Mouse (Mus musculus) lung, embryonic 16.5 days (tissue): Measurements from ENCODE around the gene Eif4e1b. TPM values are rescaled to one million over a fixed set of nuclear protein-coding genes. Genes with fewer than 3 reads are reported as not detected.

Source experiments
- ATAC-seq: fragments of 200-750 bp; cut with Nextera tagmentation; 2 replicates; pipeline ENCODE4 v1.8.0; 2017; ENCODE audit warnings: low read depth, mild to moderate bottlenecking, moderate library complexity
- H3K27ac ChIP-seq: fragments of 300-500 bp; sonication (generic); 2 replicates; pipeline ENCODE4 v1.5.1; 2014; ENCODE audit warnings: mild to moderate bottlenecking, control low read depth, low read length
- H3K27me3 ChIP-seq: fragments of 300-500 bp; sonication (generic); 2 replicates; pipeline ENCODE4 v1.6.1; 2014; ENCODE audit warnings: low read depth, low read length, mixed read lengths; ENCODE audit not compliant: control insufficient read depth, insufficient read depth
- H3K36me3 ChIP-seq: fragments of 300-500 bp; sonication (generic); 2 replicates; pipeline ENCODE4 v1.6.1; 2014; ENCODE audit warnings: low read length; ENCODE audit not compliant: control insufficient read depth, insufficient read depth
- H3K4me1 ChIP-seq: fragments of 300-500 bp; sonication (generic); replicated peaks from 2 replicates; pipeline ENCODE4 v1.6.1; 2014; ENCODE audit warnings: low read length, mixed read lengths; ENCODE audit not compliant: control insufficient read depth, insufficient read depth
- H3K4me2 ChIP-seq: fragments of 300-500 bp; sonication (generic); 2 replicates; pipeline ENCODE4 v1.6.1; 2014; ENCODE audit warnings: low read depth, low read length, control low read depth
- H3K4me3 ChIP-seq: fragments of 300-500 bp; sonication (generic); 2 replicates; pipeline ENCODE4 v1.5.1; 2014; ENCODE audit warnings: mild to moderate bottlenecking, low read length, control low read depth
- H3K9ac ChIP-seq: fragments of 300-500 bp; sonication (generic); 2 replicates; pipeline ENCODE4 v1.6.1; 2014; ENCODE audit warnings: low read length, control low read depth
- H3K9me3 ChIP-seq: fragments of 300-500 bp; sonication (generic); 2 replicates; pipeline ENCODE4 v1.6.1; 2016; ENCODE audit warnings: low read length; ENCODE audit not compliant: control insufficient read depth
- WGBS: fragments of 180-500 bp; shearing (Covaris S2); extraction: QIAGEN DNeasy Blood & Tissue Kit; methylation state at CpG from one replicate; pipeline ENCODE4 v1.1.7; 2014; 5-methylcytosine and 5-hydroxymethylcytosine counted together
- polyA plus RNA-seq: library from polyadenylated mRNA; unstranded; fragments of >200 nt; fragmentation: Nextera tagmentation; extraction: Ambion mirVana; gene quantifications from 2 replicates; pipeline ENCODE4 v1.2.1, GENCODE M21; 2015

The Eif4e1b gene
- not detected in 2 replicates for polyA plus RNA-seq

DNA sequence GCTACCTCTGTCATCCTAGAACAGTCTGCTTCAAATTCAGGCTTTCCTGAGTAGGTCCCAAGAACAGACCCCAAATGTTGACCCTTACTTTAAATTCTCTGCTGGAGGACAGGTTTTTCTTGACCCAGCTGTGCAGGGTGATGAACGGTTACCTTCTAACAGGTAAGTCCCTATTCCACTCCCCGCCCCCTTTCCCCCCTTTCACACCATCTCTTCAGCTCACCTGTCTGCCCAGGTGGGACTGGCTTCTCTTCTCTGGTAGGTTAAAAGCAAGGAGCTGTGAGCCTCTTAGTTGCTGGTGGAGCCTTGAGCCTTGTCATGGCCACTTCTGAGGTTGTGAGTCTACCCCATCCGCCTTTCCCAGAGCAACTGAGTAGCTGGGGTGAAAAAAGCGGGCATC lies at the start of gene Eif4e1b:
Gene Eif4e1b (plus strand): TSS at position 301 of the 400 bp plus-strand sequence.
- Histone ChIP-seq H3K4me2 (no peak within 1 kb of the TSS), H3K9me3 (no peaks in the 10 kb centered on the region), H3K4me1 (no peaks in the 10 kb centered on the region), H3K27ac (no peak within 1 kb of the TSS), H3K9ac (no peak within 1 kb of the TSS), H3K36me3 (no peaks in the 10 kb centered on the region), H3K4me3 (no peak within 1 kb of the TSS), H3K27me3 (no peaks in the 10 kb centered on the region)
- WGBS, result 79% methylated on average over 4 of the region's 4 CpGs
- no peak for ATAC-seq

DNA sequence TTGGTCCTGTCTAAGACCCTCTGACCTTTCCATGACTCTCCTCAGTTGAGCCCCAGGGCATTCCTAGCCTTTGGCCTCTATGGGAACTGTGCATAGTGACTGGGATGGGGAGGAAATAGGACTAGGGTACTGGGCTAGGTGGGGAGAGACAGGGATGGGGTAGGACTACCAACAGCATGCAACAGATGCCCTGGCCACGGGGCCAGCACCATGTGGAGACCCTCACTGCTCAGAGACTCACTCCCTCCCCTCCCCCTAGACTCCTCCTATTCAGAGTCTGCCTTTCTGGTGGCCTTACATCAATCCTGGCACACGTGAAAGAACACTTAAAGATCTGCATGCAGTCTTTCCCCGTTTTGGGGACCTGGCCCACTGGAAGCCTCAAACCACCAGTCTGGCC lies 46.9 kb upstream of the Eif4e1b start:
- H3K27ac ChIP-seq, result no peak overlapping the region
- H3K4me2 ChIP-seq, result no peak overlapping the region
- H3K9me3 ChIP-seq, result no peaks in the 10 kb centered on the region
- H3K4me3 ChIP-seq, result no peak overlapping the region
- H3K36me3 ChIP-seq, result no peaks in the 10 kb centered on the region
- peaks cover 42% of the 10 kb centered on the region for H3K27me3 ChIP-seq
- H3K4me1 ChIP-seq, result peaks cover 9% of the 10 kb centered on the region
- no peak overlapping the region for H3K9ac ChIP-seq
- ATAC-seq, result no peak
- 20% methylated on average over 3 of the region's 3 CpGs for WGBS

DNA sequence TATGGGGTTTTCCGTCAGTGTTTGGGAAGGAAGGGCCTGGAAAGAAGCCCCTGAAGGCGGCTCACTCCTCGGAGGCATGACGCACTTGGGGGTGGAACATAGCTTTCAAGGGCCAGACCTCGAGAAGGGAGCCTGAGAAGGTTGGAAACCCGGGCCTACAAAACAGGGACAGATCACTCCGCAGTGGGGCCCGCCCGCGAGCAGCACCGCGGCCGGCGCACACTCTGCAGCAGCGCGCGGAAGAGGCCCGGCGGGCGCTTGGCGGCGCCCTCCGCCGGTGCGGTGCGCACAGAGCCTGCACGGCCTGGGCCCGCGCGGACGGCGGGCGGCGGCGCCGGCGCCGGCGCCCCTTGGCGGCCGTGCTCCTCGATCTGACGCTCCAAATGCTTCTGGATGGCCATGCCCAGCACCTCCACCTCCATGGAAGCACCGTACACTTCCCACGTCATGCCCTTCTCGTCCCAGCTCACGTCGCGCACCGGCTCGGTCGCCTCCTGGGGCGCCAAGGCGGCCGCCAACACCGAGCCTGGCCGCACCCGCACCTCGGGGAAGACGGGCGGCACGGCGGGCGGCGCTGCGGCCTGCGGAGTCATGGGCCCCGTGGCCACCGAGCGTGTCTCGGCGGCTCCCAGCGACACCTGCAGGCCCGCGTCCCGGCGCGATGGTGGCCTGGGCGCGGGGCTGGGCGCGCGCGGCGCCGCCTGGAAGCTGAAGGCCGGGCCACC lies 46.1 kb upstream of the Eif4e1b start:
- no peak overlapping the region for H3K9ac ChIP-seq
- WGBS, result 2% methylated on average over 56 of the region's 87 CpGs
- no peak overlapping the region for H3K27ac ChIP-seq
- peak overlapping the region; percentile 67 for H3K4me2 ChIP-seq
- H3K9me3 ChIP-seq, result no peaks in the 10 kb centered on the region
- peaks cover 42% of the 10 kb centered on the region for H3K27me3 ChIP-seq
- peaks cover 9% of the 10 kb centered on the region for H3K4me1 ChIP-seq
- peak overlapping the region; percentile 41 for H3K4me3 ChIP-seq
- no peaks in the 10 kb centered on the region for H3K36me3 ChIP-seq
- peak; percentile 72 for ATAC-seq

DNA sequence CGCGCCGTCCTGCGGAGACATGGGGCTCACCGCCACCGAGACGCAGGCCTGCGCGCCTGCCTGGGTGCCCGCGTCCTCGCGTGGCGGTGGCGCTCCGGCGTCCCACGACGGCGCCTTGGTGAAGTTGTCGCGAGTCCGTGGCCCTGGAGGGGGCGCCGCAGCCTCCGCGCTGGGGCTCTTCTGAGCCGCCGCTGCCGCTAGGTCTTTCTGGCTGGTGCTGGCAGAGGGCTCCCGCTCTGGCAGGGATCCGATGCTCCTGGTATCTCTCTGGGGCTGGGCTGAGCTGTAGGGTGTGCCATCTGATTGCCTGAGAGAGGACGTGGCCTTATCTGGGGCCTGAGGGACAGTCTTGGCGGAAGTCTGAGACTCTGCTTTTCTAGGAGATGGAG lies 45.6 kb upstream of the Eif4e1b start:
- H3K9me3 ChIP-seq, result no peaks in the 10 kb centered on the region
- H3K4me2 ChIP-seq, result peak overlapping the region; percentile 67
- H3K36me3 ChIP-seq, result no peaks in the 10 kb centered on the region
- 1% methylated on average over 21 of the region's 34 CpGs for WGBS
- H3K4me3 ChIP-seq, result peak overlapping the region; percentile 41
- H3K27ac ChIP-seq, result no peak overlapping the region
- no peak for ATAC-seq
- peaks cover 42% of the 10 kb centered on the region for H3K27me3 ChIP-seq
- no peak overlapping the region for H3K9ac ChIP-seq
- H3K4me1 ChIP-seq, result peaks cover 9% of the 10 kb centered on the region

DNA sequence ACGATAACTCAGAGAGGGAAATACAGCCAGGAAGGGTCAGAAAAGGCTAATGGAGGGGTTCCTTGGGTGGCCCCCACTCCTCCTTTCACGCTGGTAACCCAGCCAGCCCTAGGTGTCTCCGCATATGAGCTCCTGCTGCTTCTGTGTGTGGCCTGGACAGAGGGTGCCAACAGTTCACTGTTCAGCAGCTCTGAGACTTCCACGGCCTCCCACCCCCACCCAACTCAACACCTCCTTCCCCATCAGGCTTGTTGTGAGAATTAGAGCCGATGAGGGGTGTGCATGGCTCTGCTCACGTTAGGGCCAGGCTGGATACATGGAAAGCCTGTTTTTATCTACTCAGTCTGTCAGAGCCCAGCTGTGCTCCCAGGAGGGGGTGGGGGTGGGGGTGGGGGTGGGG lies 37.7 kb upstream of the Eif4e1b start:
- H3K27ac ChIP-seq, result no peak overlapping the region
- peaks cover 25% of the 10 kb centered on the region for H3K27me3 ChIP-seq
- no peak overlapping the region for H3K4me2 ChIP-seq
- WGBS, result 29% methylated on average over 6 of the region's 6 CpGs
- no peaks in the 10 kb centered on the region for H3K36me3 ChIP-seq
- H3K9me3 ChIP-seq, result no peaks in the 10 kb centered on the region
- H3K9ac ChIP-seq, result no peak overlapping the region
- no peak for ATAC-seq
- no peak overlapping the region for H3K4me3 ChIP-seq
- H3K4me1 ChIP-seq, result peaks cover 7% of the 10 kb centered on the region; the same call in 1 of the 2 replicates

DNA sequence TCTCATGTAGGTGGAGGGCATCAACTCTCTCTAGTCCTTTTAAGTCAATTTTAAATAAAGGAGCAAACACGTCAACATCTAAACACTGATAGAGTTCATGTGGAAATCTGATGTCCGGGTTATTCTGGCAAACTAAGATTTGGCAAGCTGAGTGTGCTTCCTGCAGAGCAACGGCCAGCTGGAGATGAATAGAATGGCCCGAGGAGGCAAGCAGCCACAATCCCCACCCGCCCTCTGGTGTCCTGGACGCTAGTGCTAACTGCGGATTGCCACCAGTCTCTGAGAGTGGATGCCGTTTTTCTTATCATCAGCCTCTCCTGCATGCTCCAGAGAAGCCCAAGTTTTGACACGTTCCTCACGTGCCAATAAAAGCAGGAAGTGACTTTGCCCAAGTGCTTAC lies 36.9 kb upstream of the Eif4e1b start:
- no peak overlapping the region for H3K4me3 ChIP-seq
- no peak overlapping the region for H3K4me2 ChIP-seq
- peaks cover 7% of the 10 kb centered on the region; the same call in 1 of the 2 replicates for H3K4me1 ChIP-seq
- H3K9me3 ChIP-seq, result no peaks in the 10 kb centered on the region
- no peak overlapping the region for H3K27ac ChIP-seq
- WGBS, result 29% methylated on average over 10 of the region's 10 CpGs
- ATAC-seq, result no peak
- no peaks in the 10 kb centered on the region for H3K36me3 ChIP-seq
- peaks cover 25% of the 10 kb centered on the region for H3K27me3 ChIP-seq
- H3K9ac ChIP-seq, result no peak overlapping the region

DNA sequence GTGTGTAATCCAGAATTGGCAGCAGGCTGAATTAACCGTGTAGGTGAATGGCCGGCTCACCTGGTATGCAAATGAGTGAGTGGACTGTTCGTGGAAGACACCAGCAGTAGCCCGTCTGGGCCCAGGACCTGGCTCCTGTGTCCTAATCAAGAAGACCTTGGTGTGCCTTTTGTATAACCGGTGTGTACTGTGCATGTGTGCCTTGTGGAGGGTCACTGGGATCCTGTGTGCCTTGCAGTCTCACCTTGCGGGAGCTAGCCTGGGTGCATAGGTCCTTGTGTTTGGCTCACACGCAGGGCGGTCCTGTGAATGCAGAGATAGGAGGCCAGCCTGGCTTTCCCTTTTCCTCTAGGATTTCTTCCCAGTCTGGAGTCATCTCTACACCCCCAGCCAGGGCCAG lies 35.6 kb upstream of the Eif4e1b start:
- Histone ChIP-seq H3K4me3 (no peak overlapping the region), H3K27me3 (peaks cover 25% of the 10 kb centered on the region), H3K9me3 (no peaks in the 10 kb centered on the region), H3K36me3 (no peaks in the 10 kb centered on the region), H3K9ac (no peak overlapping the region), H3K27ac (no peak overlapping the region), H3K4me2 (no peak overlapping the region), H3K4me1 (peaks cover 7% of the 10 kb centered on the region; the same call in 1 of the 2 replicates)
- ATAC-seq, result no peak
- WGBS, result 71% methylated on average over 8 of the region's 8 CpGs

DNA sequence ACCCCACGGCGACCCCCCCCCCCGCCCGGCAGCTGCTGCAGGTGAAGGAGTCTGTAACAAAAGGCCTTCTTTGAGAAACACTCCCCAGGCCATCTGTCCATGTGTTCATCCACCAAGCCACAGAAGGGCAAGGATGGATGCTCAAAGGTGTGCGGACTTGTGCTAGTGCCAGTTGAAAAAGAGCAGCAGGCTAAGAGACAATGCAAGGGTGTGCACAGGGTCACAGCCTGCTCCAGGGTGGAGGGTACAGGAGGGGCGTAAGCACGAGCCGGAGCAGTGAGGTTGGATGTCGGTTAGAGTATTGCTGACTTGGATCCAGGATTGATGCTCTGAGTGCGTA lies 35.1 kb upstream of the Eif4e1b start:
- Histone ChIP-seq H3K27me3 (peaks cover 25% of the 10 kb centered on the region), H3K4me2 (no peak overlapping the region)

DNA sequence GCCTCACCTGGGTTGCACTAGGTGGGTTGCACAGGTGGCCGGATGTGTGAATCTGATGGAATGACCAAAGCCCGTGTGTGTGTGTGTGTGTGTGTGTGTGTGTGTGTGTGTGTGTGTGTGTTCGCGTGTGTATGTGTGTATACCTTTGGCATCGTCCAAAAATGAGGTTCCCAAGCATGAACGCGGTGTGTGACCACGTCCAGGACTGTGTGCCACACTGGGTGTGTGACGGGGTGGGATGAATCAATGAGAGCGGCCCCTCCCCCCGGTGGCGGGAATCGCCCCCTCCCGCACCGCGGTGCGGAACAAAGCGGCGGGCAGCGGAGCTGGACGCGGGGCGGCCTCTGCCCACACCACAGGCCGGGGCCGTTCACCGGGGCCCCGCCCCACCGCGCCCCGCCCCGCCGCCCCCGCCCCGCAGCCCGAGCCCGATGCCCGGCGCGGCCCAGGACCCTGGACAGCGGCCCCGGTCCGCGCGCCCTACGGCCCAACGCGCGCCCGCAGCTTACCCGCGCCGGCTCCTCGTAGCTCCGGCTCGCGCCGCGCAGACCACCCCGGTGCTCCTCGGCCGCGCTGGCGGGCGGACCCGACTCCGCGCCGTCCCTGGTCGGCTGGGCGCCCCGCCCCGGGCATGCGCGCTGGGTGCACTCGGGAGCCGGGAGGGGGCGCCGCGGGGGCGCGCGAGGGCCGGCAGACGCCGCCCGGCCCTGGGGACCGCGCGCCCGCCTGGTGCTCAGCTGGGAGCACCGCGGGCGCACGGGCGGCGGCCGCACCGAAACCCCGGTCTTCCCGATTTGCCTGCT lies 34.5 kb upstream of the Eif4e1b start:
- peak overlapping the region; percentile 95 for H3K4me2 ChIP-seq
- no peak overlapping the region for H3K9ac ChIP-seq
- H3K27me3 ChIP-seq, result peaks cover 25% of the 10 kb centered on the region
- H3K27ac ChIP-seq, result no peak overlapping the region
- no peaks in the 10 kb centered on the region for H3K36me3 ChIP-seq
- 2% methylated on average over 18 of the region's 100 CpGs for WGBS
- peak; percentile 85 for ATAC-seq
- H3K4me3 ChIP-seq, result peak overlapping the region; percentile 58
- peaks cover 7% of the 10 kb centered on the region; the same call in 1 of the 2 replicates for H3K4me1 ChIP-seq
- H3K9me3 ChIP-seq, result no peaks in the 10 kb centered on the region

More for the DNA sequence above, 35.1 kb upstream of the Eif4e1b start:
- 36% methylated on average over 10 of the region's 10 CpGs for WGBS
- Histone ChIP-seq H3K9ac (no peak overlapping the region), H3K4me1 (peaks cover 7% of the 10 kb centered on the region; the same call in 1 of the 2 replicates), H3K4me3 (no peak overlapping the region), H3K27ac (no peak overlapping the region), H3K9me3 (no peaks in the 10 kb centered on the region), H3K36me3 (no peaks in the 10 kb centered on the region)
- no peak for ATAC-seq
